Mouse (Mus musculus) neural tube, embryonic 15.5 days (tissue): ENCODE data around the gene Klk12. TPM values are rescaled to one million over a fixed set of nuclear protein-coding genes. Genes with fewer than 3 reads are reported as not detected.

Experiments
- ATAC-seq: fragments of 200-750 bp; cut with Nextera tagmentation; 2 replicates; pipeline ENCODE4 v1.8.0; 2017; ENCODE audit warnings: mild to moderate bottlenecking, moderate TSS enrichment, moderate library complexity; ENCODE audit not compliant: low FRiP score
- H3K27ac ChIP-seq: fragments of 300-500 bp; sonication (generic); replicated peaks from 2 replicates; pipeline ENCODE4 v1.5.1; 2015; ENCODE audit warnings: mild to moderate bottlenecking, inconsistent platforms
- H3K27me3 ChIP-seq: fragments of 300-500 bp; sonication (generic); replicated peaks from 2 replicates; pipeline ENCODE4 v1.6.1; 2015; ENCODE audit warnings: inconsistent platforms
- H3K36me3 ChIP-seq: fragments of 300-500 bp; sonication (generic); 2 replicates; pipeline ENCODE4 v1.6.1; 2015; ENCODE audit warnings: inconsistent platforms
- H3K4me1 ChIP-seq: fragments of 300-500 bp; sonication (generic); 2 replicates; pipeline ENCODE4 v1.6.1; 2015; ENCODE audit warnings: inconsistent platforms
- H3K4me2 ChIP-seq: fragments of 300-500 bp; sonication (generic); 2 replicates; pipeline ENCODE4 v1.6.1; 2015; ENCODE audit warnings: inconsistent platforms, mild to moderate bottlenecking, moderate library complexity
- H3K4me3 ChIP-seq: fragments of 300-500 bp; sonication (generic); replicated peaks from 2 replicates; pipeline ENCODE4 v1.5.1; 2015; ENCODE audit warnings: mild to moderate bottlenecking, inconsistent platforms
- H3K9ac ChIP-seq: fragments of 300-500 bp; sonication (generic); replicated peaks from 2 replicates; pipeline ENCODE4 v1.6.1; 2015; ENCODE audit warnings: mild to moderate bottlenecking, inconsistent platforms
- H3K9me3 ChIP-seq: fragments of 300-500 bp; sonication (generic); replicated peaks from 2 replicates; pipeline ENCODE4 v1.6.1; 2016; ENCODE audit warnings: inconsistent platforms
- WGBS: fragments of 180-500 bp; shearing (Covaris S2); methylation state at CpG from one replicate; pipeline ENCODE4 v1.1.7; 2015; ENCODE audit warnings: mixed read lengths; 5-methylcytosine and 5-hydroxymethylcytosine counted together
- polyA plus RNA-seq: library from polyadenylated mRNA; unstranded; fragments of >200 nt; fragmentation: Nextera tagmentation; extraction: Ambion mirVana; gene quantifications from 2 replicates; pipeline ENCODE4 v1.2.1, GENCODE M21; 2015

The Klk12 gene
- polyA plus RNA-seq, 1 experiment from 2014 or later = not detected

DNA sequence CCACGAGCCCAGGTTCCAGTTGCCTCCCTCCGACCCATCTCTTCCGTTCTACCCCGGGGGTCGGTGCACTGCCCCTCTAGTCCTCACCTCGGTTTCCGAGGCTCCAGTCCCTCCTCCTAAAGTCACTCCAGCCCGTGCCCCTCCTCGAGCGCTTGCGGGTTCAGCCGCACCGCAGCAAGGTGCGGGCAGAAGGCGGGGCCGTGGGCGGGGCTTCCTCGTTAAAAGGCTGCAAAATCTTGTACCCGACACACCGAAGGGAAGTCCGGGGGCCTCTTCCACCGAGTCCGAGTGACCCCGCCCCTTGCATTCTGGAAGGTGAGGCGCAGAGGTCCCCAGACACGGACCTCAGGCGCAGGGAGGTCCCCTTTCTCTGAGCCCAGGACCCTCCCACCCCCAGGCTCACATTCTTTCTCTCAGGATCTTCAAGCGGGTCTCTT lies 28.7 kb downstream of the Klk12 start, which contains the start of gene Klk8:
Gene Klk8, plus strand, starts transcription at position 245 of the 437 bp plus-strand sequence.
- WGBS = under 1% methylated on average over 28 of the region's 28 CpGs
- H3K36me3 ChIP-seq = no peaks in the 10 kb centered on the region
- peak within 1 kb of the TSS; percentile 87 for H3K4me2 ChIP-seq
- peak; percentile 74 for ATAC-seq
- H3K4me3 ChIP-seq = peak within 1 kb of the TSS; percentile 53
- peaks cover 37% of the 10 kb centered on the region for H3K27me3 ChIP-seq
- H3K9me3 ChIP-seq = no peaks in the 10 kb centered on the region
- H3K4me1 ChIP-seq = peaks cover 22% of the 10 kb centered on the region
- H3K9ac ChIP-seq = peak within 1 kb of the TSS; percentile 45
- no peak within 1 kb of the TSS for H3K27ac ChIP-seq

GRCm38 (mm10) chr7:43797844-43798462 lies 29.3 kb downstream of the Klk12 start:
- peak; percentile 46; the same call in 1 of the 2 replicates for ATAC-seq
- Histone ChIP-seq H3K4me1 (peaks cover 22% of the 10 kb centered on the region), H3K9me3 (no peaks in the 10 kb centered on the region), H3K9ac (peak overlapping the region; percentile 45; the same call in 1 of the 2 replicates), H3K4me2 (peak overlapping the region; percentile 87), H3K27ac (no peak overlapping the region), H3K27me3 (peaks cover 37% of the 10 kb centered on the region), H3K4me3 (peak overlapping the region; percentile 53), H3K36me3 (no peaks in the 10 kb centered on the region)
- WGBS = 37% methylated on average over 13 of the region's 13 CpGs

DNA sequence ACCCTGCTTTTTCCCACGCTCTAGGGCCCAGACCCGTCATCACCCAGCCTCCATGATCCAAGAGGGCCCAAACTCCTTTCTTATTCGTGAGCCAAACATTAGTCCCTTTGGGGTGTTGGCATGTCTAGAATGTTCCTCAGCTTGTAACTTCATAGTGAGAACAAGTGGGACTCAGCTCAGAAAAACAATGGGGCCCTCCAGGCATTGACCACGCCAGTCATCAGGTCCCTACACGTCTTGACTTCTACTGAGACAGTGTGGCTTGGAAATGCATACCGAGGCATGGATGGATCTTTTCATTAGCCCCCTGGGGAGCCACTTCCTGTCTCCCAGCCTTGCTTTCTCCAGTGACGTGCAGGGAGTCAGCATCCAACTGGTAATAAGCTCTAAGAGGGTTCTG lies 31.2 kb downstream of the Klk12 start:
- H3K4me1 ChIP-seq = peaks cover 22% of the 10 kb centered on the region
- no peaks in the 10 kb centered on the region for H3K36me3 ChIP-seq
- H3K27me3 ChIP-seq = peaks cover 30% of the 10 kb centered on the region
- 74% methylated on average over 7 of the region's 7 CpGs for WGBS
- no peak overlapping the region for H3K4me2 ChIP-seq
- no peak overlapping the region for H3K4me3 ChIP-seq
- H3K27ac ChIP-seq = no peak overlapping the region
- H3K9ac ChIP-seq = no peak overlapping the region
- ATAC-seq = no peak
- H3K9me3 ChIP-seq = no peaks in the 10 kb centered on the region

DNA sequence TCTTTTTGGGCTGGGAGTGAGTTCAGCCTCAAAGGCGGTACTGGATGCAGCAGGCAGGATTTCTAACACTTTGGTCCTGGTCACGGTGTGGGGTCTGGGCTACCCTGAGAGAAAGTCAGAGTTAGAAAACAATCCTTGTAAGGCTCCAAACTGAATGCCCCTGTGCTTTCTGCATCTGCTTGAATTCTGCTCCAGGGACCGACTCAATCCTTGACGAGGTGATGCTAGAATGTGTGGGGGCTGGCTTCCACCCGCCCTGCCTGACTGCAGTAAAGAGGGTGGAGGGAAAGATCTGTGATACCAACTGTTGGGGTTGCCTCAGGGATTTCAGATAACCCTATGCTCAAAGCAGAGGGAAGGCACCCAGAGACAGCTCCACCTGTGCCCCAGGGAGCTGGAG lies 42.3 kb downstream of the Klk12 start, which contains the start of gene Klk7:
Gene Klk7, plus strand, starts transcription at position 301 of the 400 bp plus-strand sequence.
- no peak within 1 kb of the TSS for H3K4me2 ChIP-seq
- H3K9me3 ChIP-seq = no peaks in the 10 kb centered on the region
- WGBS = 61% methylated on average over 5 of the region's 5 CpGs
- H3K4me1 ChIP-seq = no peaks in the 10 kb centered on the region
- H3K27ac ChIP-seq = no peak within 1 kb of the TSS
- ATAC-seq = no peak
- no peaks in the 10 kb centered on the region for H3K36me3 ChIP-seq
- no peaks in the 10 kb centered on the region for H3K27me3 ChIP-seq
- H3K4me3 ChIP-seq = no peak within 1 kb of the TSS
- H3K9ac ChIP-seq = no peak within 1 kb of the TSS

- no peak for ATAC-seq
- 88% methylated on average over 7 of the region's 7 CpGs for WGBS
- Histone ChIP-seq H3K4me1 (no peaks in the 10 kb centered on the region), H3K27me3 (no peaks in the 10 kb centered on the region), H3K4me2 (no peak overlapping the region), H3K36me3 (no peaks in the 10 kb centered on the region), H3K4me3 (no peak overlapping the region), H3K9me3 (no peaks in the 10 kb centered on the region), H3K27ac (no peak overlapping the region), H3K9ac (no peak overlapping the region)
These were observed 46.5 kb downstream of the Klk12 start for GRCm38 (mm10) chr7:43815211-43815610.

DNA sequence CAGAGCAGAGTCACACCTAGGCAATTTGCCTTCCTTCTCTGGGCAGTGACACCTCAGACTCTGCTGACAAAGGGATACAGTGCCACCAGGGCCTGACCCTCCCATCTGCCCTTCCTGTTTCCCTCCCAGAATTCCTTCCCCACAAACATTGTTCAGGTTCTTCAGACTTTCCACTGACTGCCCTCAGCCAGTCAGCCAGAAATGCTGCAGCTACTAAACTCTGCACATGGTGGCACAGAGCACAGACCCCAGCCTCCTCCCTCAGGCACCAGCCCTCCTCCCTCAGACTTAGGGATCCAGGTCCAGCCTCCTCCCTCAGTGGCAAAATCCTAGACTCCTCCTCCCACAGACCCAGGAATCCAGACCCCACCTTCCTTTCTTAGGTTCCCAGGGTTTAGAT lies 48.0 kb downstream of the Klk12 start:
- H3K9me3 ChIP-seq = no peaks in the 10 kb centered on the region
- H3K27me3 ChIP-seq = no peaks in the 10 kb centered on the region
- H3K9ac ChIP-seq = no peak overlapping the region
- H3K4me2 ChIP-seq = no peak overlapping the region
- no peaks in the 10 kb centered on the region for H3K4me1 ChIP-seq
- ATAC-seq = no peak
- no peaks in the 10 kb centered on the region for H3K36me3 ChIP-seq
- H3K27ac ChIP-seq = no peak overlapping the region
- no peak overlapping the region for H3K4me3 ChIP-seq

- H3K27ac ChIP-seq = no peak overlapping the region
- no peaks in the 10 kb centered on the region for H3K36me3 ChIP-seq
- H3K27me3 ChIP-seq = no peaks in the 10 kb centered on the region
- no peak for ATAC-seq
- H3K9ac ChIP-seq = no peak overlapping the region
- H3K4me3 ChIP-seq = no peak overlapping the region
- H3K9me3 ChIP-seq = no peaks in the 10 kb centered on the region
- WGBS = 95% methylated on average over 7 of the region's 7 CpGs
- H3K4me2 ChIP-seq = no peak overlapping the region
- no peaks in the 10 kb centered on the region for H3K4me1 ChIP-seq
These were observed 52.9 kb downstream of the Klk12 start for GRCm38 (mm10) chr7:43821581-43821980.

Other genes starting within 250 kb of the Klk12 start
- 1.3 and 1.8 TPM in 2 replicates for gene Cd33, start 224.5 kb upstream of the Klk12 start, polyA plus RNA-seq
- 6.7 and 7.5 TPM in 2 replicates for gene Zfp658, start 206.6 kb upstream of the Klk12 start, polyA plus RNA-seq
- gene Zfp719, start 189.3 kb upstream of the Klk12 start, polyA plus RNA-seq = 13.3 and 13.7 TPM in 2 replicates
- gene Zfp819, start 161.7 kb upstream of the Klk12 start, polyA plus RNA-seq = 0.32 and 0.42 TPM in 2 replicates
- 0.36 TPM in 1 of 2 replicates, not detected in the other for gene Ceacam18, start 134.2 kb upstream of the Klk12 start, polyA plus RNA-seq
- gene Siglece, start 108.7 kb upstream of the Klk12 start, polyA plus RNA-seq = 0.23 and 0.56 TPM in 2 replicates
- gene Ctu1, start 96.9 kb upstream of the Klk12 start, polyA plus RNA-seq = 19.9 and 22.3 TPM in 2 replicates
- not detected in 2 replicates for gene Klk14, start 78.5 kb upstream of the Klk12 start, polyA plus RNA-seq
- gene Klk13, start 56.3 kb upstream of the Klk12 start, polyA plus RNA-seq = 0.17 and 0.38 TPM in 2 replicates
- gene Klk11, start 5.7 kb downstream of the Klk12 start, polyA plus RNA-seq = 0.33 TPM in 1 of 2 replicates, not detected in the other
- gene Klk10, start 12.1 kb downstream of the Klk12 start, polyA plus RNA-seq = 0.10 and 0.51 TPM in 2 replicates
- gene Klk9, start 23.0 kb downstream of the Klk12 start, polyA plus RNA-seq = 0.23 TPM in 1 of 2 replicates, not detected in the other
- 12.6 and 15.5 TPM in 2 replicates for gene Klk8, start 28.7 kb downstream of the Klk12 start, polyA plus RNA-seq
- 0.24 TPM in 1 of 2 replicates, not detected in the other for gene Klk7, start 42.4 kb downstream of the Klk12 start, polyA plus RNA-seq
- gene Klk6, start 55.6 kb downstream of the Klk12 start, polyA plus RNA-seq = not detected in 2 replicates
- gene Klk5, start 73.1 kb downstream of the Klk12 start, polyA plus RNA-seq = not detected in 2 replicates
- gene Klk4, start 112.3 kb downstream of the Klk12 start, polyA plus RNA-seq = 0.28 TPM in 1 of 2 replicates, not detected in the other
- gene Klk15, start 164.8 kb downstream of the Klk12 start, polyA plus RNA-seq = not detected in 2 replicates
- gene Klk1b8, start 181.8 kb downstream of the Klk12 start, polyA plus RNA-seq = not detected in 2 replicates
- not detected in 2 replicates for gene Klk1b1, start 197.9 kb downstream of the Klk12 start, polyA plus RNA-seq
- gene Klk1b9, start 207.2 kb downstream of the Klk12 start, polyA plus RNA-seq = not detected in 2 replicates
- gene Klk1b11, start 227.0 kb downstream of the Klk12 start, polyA plus RNA-seq = not detected in 2 replicates
- not detected in 2 replicates for gene Klk1b26, start 243.3 kb downstream of the Klk12 start, polyA plus RNA-seq